Mouse (Mus musculus) heart, adult 2 months (tissue): ENCODE results near the gene Usp36.

ENCODE experiments used
- CTCF ChIP-seq: fragments of 200-600 bp; IDR thresholded peaks from 2 replicates; pipeline ENCODE4 v1.8.1; 2022; ENCODE audit warnings: antibody characterized with exemption, mild to moderate bottlenecking, moderate library complexity
- EP300 ChIP-seq: fragments of 200-500 bp; IDR thresholded peaks from 2 replicates; pipeline ENCODE4 v1.6.1; 2011; ENCODE audit warnings: low read depth, low read length, control low read depth; ENCODE audit not compliant: insufficient read depth
- POLR2A ChIP-seq: fragments of 200-500 bp; IDR thresholded peaks from 2 replicates; pipeline ENCODE4 v1.6.1; 2011; ENCODE audit warnings: mild to moderate bottlenecking, low read depth, low read length, control low read depth; ENCODE audit not compliant: insufficient read depth

- TF ChIP-seq CTCF (no peak), POLR2A (no peak), EP300 (no peak)
These were observed 66.5 kb downstream of the Usp36 start for GRCm38 (mm10) chr11:118223416-118224067.
